Mouse (Mus musculus) neural tube, embryonic 13.5 days (tissue): ENCODE results near the gene Atp2b4. TPM values are rescaled to one million over a fixed set of nuclear protein-coding genes. Genes with fewer than 3 reads are reported as not detected.
A peak's percentile ranks its signal among the peaks of the same experiment; 100 is the strongest.

Source experiments
- ATAC-seq: fragments of 200-750 bp; cut with Nextera tagmentation; 2 replicates; pipeline ENCODE4 v1.8.0; 2017; ENCODE audit warnings: low read depth, mild to moderate bottlenecking, moderate TSS enrichment, moderate library complexity
- H3K27ac ChIP-seq: fragments of 300-500 bp; sonication (generic); replicated peaks from 2 replicates; pipeline ENCODE4 v1.5.1; 2015; ENCODE audit warnings: moderate library complexity, mild to moderate bottlenecking, inconsistent platforms
- H3K27me3 ChIP-seq: fragments of 300-500 bp; sonication (generic); 2 replicates; pipeline ENCODE4 v1.6.1; 2015; ENCODE audit warnings: mild to moderate bottlenecking, inconsistent platforms
- H3K36me3 ChIP-seq: fragments of 300-500 bp; sonication (generic); 2 replicates; pipeline ENCODE4 v1.6.1; 2015; ENCODE audit warnings: mild to moderate bottlenecking, inconsistent platforms
- H3K4me1 ChIP-seq: fragments of 300-500 bp; sonication (generic); replicated peaks from 2 replicates; pipeline ENCODE4 v1.6.1; 2015; ENCODE audit warnings: inconsistent platforms
- H3K4me2 ChIP-seq: fragments of 300-500 bp; sonication (generic); 2 replicates; pipeline ENCODE4 v1.6.1; 2015; ENCODE audit warnings: inconsistent platforms, mild to moderate bottlenecking, moderate library complexity
- H3K4me3 ChIP-seq: fragments of 300-500 bp; sonication (generic); 2 replicates; pipeline ENCODE4 v1.5.1; 2015; ENCODE audit warnings: mild to moderate bottlenecking, inconsistent platforms
- H3K9ac ChIP-seq: fragments of 300-500 bp; sonication (generic); 2 replicates; pipeline ENCODE4 v1.6.1; 2015; ENCODE audit warnings: moderate library complexity, mild to moderate bottlenecking, inconsistent platforms
- H3K9me3 ChIP-seq: fragments of 300-500 bp; sonication (generic); 2 replicates; pipeline ENCODE4 v1.6.1; 2016; ENCODE audit warnings: inconsistent platforms
- WGBS: fragments of 180-500 bp; shearing (Covaris S2); methylation state at CpG from one replicate; pipeline ENCODE4 v1.1.7; 2015; 5-methylcytosine and 5-hydroxymethylcytosine counted together
- polyA plus RNA-seq: library from polyadenylated mRNA; unstranded; fragments of >200 nt; fragmentation: Nextera tagmentation; extraction: Ambion mirVana; gene quantifications from 2 replicates; pipeline ENCODE4 v1.2.1, GENCODE M21; 2015

Gene Atp2b4
- polyA plus RNA-seq, 1 experiment from 2014 or later = 10.7 TPM

GRCm38 (mm10) chr1:133741171-133741570, 59.7 kb downstream of the Atp2b4 start:
- 74% methylated on average over 6 of the region's 6 CpGs for WGBS
- H3K4me2 ChIP-seq = no peak overlapping the region
- no peak overlapping the region for H3K27ac ChIP-seq
- H3K9ac ChIP-seq = no peak overlapping the region
- H3K4me3 ChIP-seq = no peak overlapping the region
- 0 out of 2 replicates have a peak, but pooled peaks cover 7% of the 10 kb centered on the region for H3K36me3 ChIP-seq
- H3K27me3 ChIP-seq = 0 out of 2 replicates have a peak, but pooled peaks cover 7% of the 10 kb centered on the region
- H3K9me3 ChIP-seq = no peaks in the 10 kb centered on the region
- no peak for ATAC-seq
- peaks cover 52% of the 10 kb centered on the region for H3K4me1 ChIP-seq

GRCm38 (mm10) chr1:133736664-133737063, 64.2 kb downstream of the Atp2b4 start:
- 70% methylated on average over 7 of the region's 7 CpGs for WGBS
- Histone ChIP-seq H3K4me3 (no peak overlapping the region), H3K9me3 (no peaks in the 10 kb centered on the region), H3K4me1 (peaks cover 34% of the 10 kb centered on the region), H3K36me3 (peaks cover 20% of the 10 kb centered on the region), H3K4me2 (no peak overlapping the region), H3K27ac (no peak overlapping the region), H3K27me3 (no peaks in the 10 kb centered on the region; the same call in 1 of the 2 replicates), H3K9ac (peak overlapping the region; percentile 78)
- peak; percentile 54; the same call in 1 of the 2 replicates for ATAC-seq

GRCm38 (mm10) chr1:133735995-133736652, 64.7 kb downstream of the Atp2b4 start:
- no peaks in the 10 kb centered on the region; the same call in 1 of the 2 replicates for H3K27me3 ChIP-seq
- 11% methylated on average over 17 of the region's 17 CpGs for WGBS
- peaks cover 24% of the 10 kb centered on the region for H3K36me3 ChIP-seq
- peak; percentile 96 for ATAC-seq
- H3K9me3 ChIP-seq = no peaks in the 10 kb centered on the region
- H3K4me2 ChIP-seq = peak overlapping the region; percentile 55
- H3K27ac ChIP-seq = peak overlapping the region; percentile 43; the same call in 1 of the 2 replicates
- peaks cover 30% of the 10 kb centered on the region for H3K4me1 ChIP-seq
- H3K4me3 ChIP-seq = peak overlapping the region; percentile 40
- peak overlapping the region; percentile 78 for H3K9ac ChIP-seq

- H3K4me3 ChIP-seq = no peak overlapping the region
- H3K4me1 ChIP-seq = peaks cover 30% of the 10 kb centered on the region
- 59% methylated on average over 11 of the region's 11 CpGs for WGBS
- no peak overlapping the region for H3K27ac ChIP-seq
- ATAC-seq = no peak
- no peak overlapping the region for H3K9ac ChIP-seq
- no peaks in the 10 kb centered on the region; the same call in 1 of the 2 replicates for H3K27me3 ChIP-seq
- no peak overlapping the region for H3K4me2 ChIP-seq
- H3K9me3 ChIP-seq = no peaks in the 10 kb centered on the region
- peaks cover 51% of the 10 kb centered on the region for H3K36me3 ChIP-seq
These were observed 68.0 kb downstream of the Atp2b4 start for GRCm38 (mm10) chr1:133732814-133733213.

- no peak overlapping the region for H3K27ac ChIP-seq
- no peaks in the 10 kb centered on the region for H3K9me3 ChIP-seq
- no peak overlapping the region for H3K4me2 ChIP-seq
- H3K4me1 ChIP-seq = 0 out of 2 replicates have a peak, but pooled peaks cover 5% of the 10 kb centered on the region
- no peak overlapping the region for H3K4me3 ChIP-seq
- no peak overlapping the region for H3K9ac ChIP-seq
- H3K36me3 ChIP-seq = peaks cover 58% of the 10 kb centered on the region
- WGBS = 81% methylated on average over 7 of the region's 7 CpGs
- H3K27me3 ChIP-seq = no peaks in the 10 kb centered on the region
- no peak for ATAC-seq
These were observed 72.5 kb downstream of the Atp2b4 start for GRCm38 (mm10) chr1:133728339-133728738.

- Histone ChIP-seq H3K27me3 (no peaks in the 10 kb centered on the region), H3K4me3 (no peak overlapping the region), H3K27ac (no peak overlapping the region), H3K9me3 (no peaks in the 10 kb centered on the region), H3K4me2 (no peak overlapping the region), H3K4me1 (no peaks in the 10 kb centered on the region), H3K36me3 (peaks cover 32% of the 10 kb centered on the region), H3K9ac (no peak overlapping the region)
- WGBS = 68% methylated on average over 7 of the region's 7 CpGs
- ATAC-seq = no peak
These were observed 80.5 kb downstream of the Atp2b4 start for GRCm38 (mm10) chr1:133720342-133720741.

GRCm38 (mm10) chr1:133718786-133719185, 82.1 kb downstream of the Atp2b4 start:
- no peak overlapping the region for H3K4me3 ChIP-seq
- H3K27ac ChIP-seq = no peak overlapping the region
- H3K4me1 ChIP-seq = no peaks in the 10 kb centered on the region
- H3K9ac ChIP-seq = no peak overlapping the region
- ATAC-seq = no peak
- H3K36me3 ChIP-seq = peaks cover 40% of the 10 kb centered on the region
- H3K27me3 ChIP-seq = no peaks in the 10 kb centered on the region
- H3K9me3 ChIP-seq = no peaks in the 10 kb centered on the region
- WGBS = 91% methylated on average over 8 of the region's 8 CpGs
- no peak overlapping the region for H3K4me2 ChIP-seq

- no peak overlapping the region for H3K9ac ChIP-seq
- no peak overlapping the region for H3K4me2 ChIP-seq
- WGBS = 74% methylated on average over 3 of the region's 3 CpGs
- no peaks in the 10 kb centered on the region for H3K27me3 ChIP-seq
- ATAC-seq = no peak
- peaks cover 40% of the 10 kb centered on the region for H3K36me3 ChIP-seq
- H3K27ac ChIP-seq = no peak overlapping the region
- H3K9me3 ChIP-seq = no peaks in the 10 kb centered on the region
- H3K4me1 ChIP-seq = 0 out of 2 replicates have a peak, but pooled peaks cover 2% of the 10 kb centered on the region
- H3K4me3 ChIP-seq = no peak overlapping the region
These were observed 82.5 kb downstream of the Atp2b4 start for GRCm38 (mm10) chr1:133718296-133718695.

- Histone ChIP-seq H3K4me2 (no peak overlapping the region), H3K36me3 (peaks cover 40% of the 10 kb centered on the region), H3K4me1 (peaks cover 14% of the 10 kb centered on the region; the same call in 1 of the 2 replicates), H3K9ac (no peak overlapping the region), H3K27me3 (no peaks in the 10 kb centered on the region), H3K27ac (no peak overlapping the region), H3K9me3 (no peaks in the 10 kb centered on the region), H3K4me3 (no peak overlapping the region)
- no peak for ATAC-seq
- WGBS = 23% methylated on average over 7 of the region's 7 CpGs
These were observed 84.4 kb downstream of the Atp2b4 start for GRCm38 (mm10) chr1:133716464-133716863.

GRCm38 (mm10) chr1:133715191-133715590, 85.7 kb downstream of the Atp2b4 start:
- Histone ChIP-seq H3K36me3 (peaks cover 37% of the 10 kb centered on the region), H3K27me3 (no peaks in the 10 kb centered on the region), H3K27ac (no peak overlapping the region), H3K4me2 (no peak overlapping the region), H3K9me3 (no peaks in the 10 kb centered on the region), H3K4me3 (no peak overlapping the region), H3K4me1 (peaks cover 14% of the 10 kb centered on the region; the same call in 1 of the 2 replicates), H3K9ac (no peak overlapping the region)
- ATAC-seq = no peak
- WGBS = 59% methylated on average over 1 of the region's 1 CpGs

- no peak for ATAC-seq
- WGBS = 44% methylated on average over 2 of the region's 2 CpGs
- H3K4me1 ChIP-seq = peaks cover 14% of the 10 kb centered on the region; the same call in 1 of the 2 replicates
These were observed 87.9 kb downstream of the Atp2b4 start for GRCm38 (mm10) chr1:133713009-133713370.

GRCm38 (mm10) chr1:133712288-133713008, 88.4 kb downstream of the Atp2b4 start:
- Histone ChIP-seq H3K9me3 (no peaks in the 10 kb centered on the region), H3K4me3 (no peak overlapping the region), H3K27me3 (no peaks in the 10 kb centered on the region), H3K9ac (no peak overlapping the region), H3K27ac (0 out of 2 replicates have a peak overlapping the region, but pooled peaks have one; percentile 14), H3K4me1 (peaks cover 14% of the 10 kb centered on the region; the same call in 1 of the 2 replicates), H3K36me3 (peaks cover 40% of the 10 kb centered on the region), H3K4me2 (no peak overlapping the region)
- WGBS = 64% methylated on average over 12 of the region's 12 CpGs
- ATAC-seq = no peak

More at GRCm38 (mm10) chr1:133713009-133713370, 87.9 kb downstream of the Atp2b4 start:
- Histone ChIP-seq H3K27me3 (no peaks in the 10 kb centered on the region), H3K27ac (0 out of 2 replicates have a peak overlapping the region, but pooled peaks have one; percentile 14), H3K4me2 (no peak overlapping the region), H3K9me3 (no peaks in the 10 kb centered on the region), H3K36me3 (peaks cover 40% of the 10 kb centered on the region), H3K9ac (no peak overlapping the region), H3K4me3 (no peak overlapping the region)
